Mouse (Mus musculus): ENCODE data around the gene Edn2. TPM values are rescaled to one million over a fixed set of nuclear protein-coding genes. Genes with fewer than 3 reads are reported as not detected.
A peak's percentile ranks its signal among the peaks of the same experiment; 100 is the strongest.

Edn2 gene
- polyA plus RNA-seq, 1 experiment from 2014 or later, result 3.8 TPM

- Histone ChIP-seq H3K27me3 (replicated peaks) (no peaks in the 10 kb centered on the region), H3K4me1 (peaks cover 30% of the 10 kb centered on the region), H3K4me3 (replicated peaks) (no peak overlapping the region), H3K27ac (peak overlapping the region; percentile 51; the same call in 1 of the 2 replicates), H3K9ac (no peak overlapping the region), H3K9me3 (no peaks in the 10 kb centered on the region), H3K36me3 (no peaks in the 10 kb centered on the region), H3K4me2 (peak overlapping the region; percentile 53; the same call in 1 of the 2 replicates)
- WGBS, result 32% methylated on average over 11 of the region's 11 CpGs
- no peak for ATAC-seq (ENCODE audit: insufficient read depth, low FRiP score, low read depth)
Observed at GRCm38 (mm10) chr4:120163242-120163641, 2.2 kb downstream of the Edn2 start.

- H3K27ac ChIP-seq, result no peak overlapping the region
- no peak overlapping the region for H3K4me2 ChIP-seq
- no peak overlapping the region for H3K4me3 ChIP-seq (replicated peaks)
- H3K9me3 ChIP-seq, result no peaks in the 10 kb centered on the region
- H3K36me3 ChIP-seq, result no peaks in the 10 kb centered on the region
- H3K4me1 ChIP-seq, result peaks cover 22% of the 10 kb centered on the region
- H3K9ac ChIP-seq, result no peak overlapping the region
- no peak for ATAC-seq (ENCODE audit: insufficient read depth, low FRiP score, low read depth)
- WGBS, result 83% methylated on average over 5 of the region's 5 CpGs
- no peaks in the 10 kb centered on the region for H3K27me3 ChIP-seq (replicated peaks)
Observed at GRCm38 (mm10) chr4:120164316-120164715, 3.3 kb downstream of the Edn2 start.

GRCm38 (mm10) chr4:120167778-120168177 is 6.8 kb downstream of the Edn2 start:
- Histone ChIP-seq H3K36me3 (no peaks in the 10 kb centered on the region), H3K4me3 (replicated peaks) (no peak overlapping the region), H3K9me3 (no peaks in the 10 kb centered on the region), H3K9ac (no peak overlapping the region), H3K4me2 (no peak overlapping the region), H3K27me3 (replicated peaks) (no peaks in the 10 kb centered on the region), H3K27ac (no peak overlapping the region), H3K4me1 (peaks cover 19% of the 10 kb centered on the region)
- 64% methylated on average over 6 of the region's 6 CpGs for WGBS
- no peak for ATAC-seq (ENCODE audit: insufficient read depth, low FRiP score, low read depth)

GRCm38 (mm10) chr4:120168346-120168745 is 7.3 kb downstream of the Edn2 start:
- no peaks in the 10 kb centered on the region for H3K36me3 ChIP-seq
- no peak for ATAC-seq (ENCODE audit: insufficient read depth, low FRiP score, low read depth)
- no peak overlapping the region for H3K27ac ChIP-seq
- 86% methylated on average over 4 of the region's 4 CpGs for WGBS
- H3K27me3 ChIP-seq (replicated peaks), result no peaks in the 10 kb centered on the region
- H3K4me2 ChIP-seq, result no peak overlapping the region
- H3K9me3 ChIP-seq, result no peaks in the 10 kb centered on the region
- peaks cover 14% of the 10 kb centered on the region for H3K4me1 ChIP-seq
- no peak overlapping the region for H3K4me3 ChIP-seq (replicated peaks)
- H3K9ac ChIP-seq, result no peak overlapping the region

GRCm38 (mm10) chr4:120170387-120170936 is 9.5 kb downstream of the Edn2 start:
- no peak for ATAC-seq (ENCODE audit: insufficient read depth, low FRiP score, low read depth)
- 52% methylated on average over 9 of the region's 9 CpGs for WGBS
- Histone ChIP-seq H3K27me3 (replicated peaks) (no peaks in the 10 kb centered on the region), H3K27ac (no peak overlapping the region), H3K4me3 (replicated peaks) (no peak overlapping the region), H3K4me1 (peaks cover 14% of the 10 kb centered on the region), H3K9me3 (no peaks in the 10 kb centered on the region), H3K4me2 (no peak overlapping the region), H3K9ac (no peak overlapping the region), H3K36me3 (no peaks in the 10 kb centered on the region)

GRCm38 (mm10) chr4:120172050-120172684 is 11.2 kb downstream of the Edn2 start:
- Histone ChIP-seq H3K9ac (no peak overlapping the region), H3K4me3 (replicated peaks) (no peak overlapping the region), H3K27me3 (replicated peaks) (no peaks in the 10 kb centered on the region), H3K9me3 (no peaks in the 10 kb centered on the region), H3K27ac (no peak overlapping the region; the same call in 1 of the 2 replicates), H3K4me1 (peaks cover 14% of the 10 kb centered on the region), H3K4me2 (no peak overlapping the region), H3K36me3 (no peaks in the 10 kb centered on the region)
- peak; percentile 41; the same call in 1 of the 2 replicates for ATAC-seq (ENCODE audit: insufficient read depth, low FRiP score, low read depth)
- WGBS, result 13% methylated on average over 7 of the region's 7 CpGs

GRCm38 (mm10) chr4:120179123-120179522 is 18.1 kb downstream of the Edn2 start:
- no peaks in the 10 kb centered on the region for H3K36me3 ChIP-seq
- no peak overlapping the region for H3K4me2 ChIP-seq
- WGBS, result 71% methylated on average over 4 of the region's 4 CpGs
- H3K4me1 ChIP-seq, result no peaks in the 10 kb centered on the region
- H3K9me3 ChIP-seq, result no peaks in the 10 kb centered on the region
- no peak for ATAC-seq (ENCODE audit: insufficient read depth, low FRiP score, low read depth)
- H3K9ac ChIP-seq, result no peak overlapping the region
- H3K27me3 ChIP-seq (replicated peaks), result no peaks in the 10 kb centered on the region
- H3K27ac ChIP-seq, result no peak overlapping the region
- H3K4me3 ChIP-seq (replicated peaks), result no peak overlapping the region

- Histone ChIP-seq H3K27ac (no peak overlapping the region), H3K27me3 (replicated peaks) (no peaks in the 10 kb centered on the region), H3K36me3 (no peaks in the 10 kb centered on the region), H3K4me2 (no peak overlapping the region), H3K9ac (no peak overlapping the region), H3K4me3 (replicated peaks) (no peak overlapping the region), H3K9me3 (no peaks in the 10 kb centered on the region), H3K4me1 (no peaks in the 10 kb centered on the region)
- no peak for ATAC-seq (ENCODE audit: insufficient read depth, low FRiP score, low read depth)
Observed at GRCm38 (mm10) chr4:120180535-120180934, 19.5 kb downstream of the Edn2 start.

- Histone ChIP-seq H3K27ac (no peak overlapping the region), H3K27me3 (replicated peaks) (no peaks in the 10 kb centered on the region), H3K4me3 (replicated peaks) (no peak overlapping the region), H3K4me2 (no peak overlapping the region), H3K9me3 (no peaks in the 10 kb centered on the region), H3K9ac (no peak overlapping the region), H3K4me1 (no peaks in the 10 kb centered on the region), H3K36me3 (no peaks in the 10 kb centered on the region)
- no peak for ATAC-seq (ENCODE audit: insufficient read depth, low FRiP score, low read depth)
- 26% methylated on average over 5 of the region's 5 CpGs for WGBS
Observed at GRCm38 (mm10) chr4:120184374-120184991, 23.5 kb downstream of the Edn2 start.

- Histone ChIP-seq H3K36me3 (no peaks in the 10 kb centered on the region), H3K9me3 (no peaks in the 10 kb centered on the region), H3K4me2 (no peak overlapping the region), H3K27me3 (replicated peaks) (no peaks in the 10 kb centered on the region), H3K27ac (no peak overlapping the region), H3K4me3 (replicated peaks) (no peak overlapping the region), H3K4me1 (no peaks in the 10 kb centered on the region), H3K9ac (no peak overlapping the region)
- no peak for ATAC-seq (ENCODE audit: insufficient read depth, low FRiP score, low read depth)
- 76% methylated on average over 1 of the region's 1 CpGs for WGBS
Observed at GRCm38 (mm10) chr4:120186441-120186840, 25.4 kb downstream of the Edn2 start.

GRCm38 (mm10) chr4:120186934-120187333 is 25.9 kb downstream of the Edn2 start:
- WGBS, result 3% methylated on average over 4 of the region's 4 CpGs
- H3K27ac ChIP-seq, result no peak overlapping the region
- H3K4me1 ChIP-seq, result no peaks in the 10 kb centered on the region
- H3K9ac ChIP-seq, result no peak overlapping the region
- H3K4me3 ChIP-seq (replicated peaks), result no peak overlapping the region
- no peaks in the 10 kb centered on the region for H3K27me3 ChIP-seq (replicated peaks)
- no peaks in the 10 kb centered on the region for H3K9me3 ChIP-seq
- ATAC-seq (ENCODE audit: insufficient read depth, low FRiP score, low read depth), result no peak
- no peaks in the 10 kb centered on the region for H3K36me3 ChIP-seq
- no peak overlapping the region for H3K4me2 ChIP-seq

GRCm38 (mm10) chr4:120188204-120188603 is 27.2 kb downstream of the Edn2 start:
- Histone ChIP-seq H3K4me3 (replicated peaks) (no peak overlapping the region), H3K36me3 (no peaks in the 10 kb centered on the region), H3K27me3 (replicated peaks) (no peaks in the 10 kb centered on the region), H3K27ac (no peak overlapping the region), H3K9ac (no peak overlapping the region), H3K4me1 (no peaks in the 10 kb centered on the region), H3K4me2 (no peak overlapping the region), H3K9me3 (no peaks in the 10 kb centered on the region)
- no peak for ATAC-seq (ENCODE audit: insufficient read depth, low FRiP score, low read depth)
- WGBS, result 82% methylated on average over 6 of the region's 6 CpGs
